Mouse (Mus musculus): Measurements from ENCODE around the gene Alpk1.
"Not testable (repeated sequence)": the region's sequence is repeated elsewhere in the genome, so short reads cannot be mapped to it uniquely, and the experiment has no call there.

Alpk1 gene

DNA sequence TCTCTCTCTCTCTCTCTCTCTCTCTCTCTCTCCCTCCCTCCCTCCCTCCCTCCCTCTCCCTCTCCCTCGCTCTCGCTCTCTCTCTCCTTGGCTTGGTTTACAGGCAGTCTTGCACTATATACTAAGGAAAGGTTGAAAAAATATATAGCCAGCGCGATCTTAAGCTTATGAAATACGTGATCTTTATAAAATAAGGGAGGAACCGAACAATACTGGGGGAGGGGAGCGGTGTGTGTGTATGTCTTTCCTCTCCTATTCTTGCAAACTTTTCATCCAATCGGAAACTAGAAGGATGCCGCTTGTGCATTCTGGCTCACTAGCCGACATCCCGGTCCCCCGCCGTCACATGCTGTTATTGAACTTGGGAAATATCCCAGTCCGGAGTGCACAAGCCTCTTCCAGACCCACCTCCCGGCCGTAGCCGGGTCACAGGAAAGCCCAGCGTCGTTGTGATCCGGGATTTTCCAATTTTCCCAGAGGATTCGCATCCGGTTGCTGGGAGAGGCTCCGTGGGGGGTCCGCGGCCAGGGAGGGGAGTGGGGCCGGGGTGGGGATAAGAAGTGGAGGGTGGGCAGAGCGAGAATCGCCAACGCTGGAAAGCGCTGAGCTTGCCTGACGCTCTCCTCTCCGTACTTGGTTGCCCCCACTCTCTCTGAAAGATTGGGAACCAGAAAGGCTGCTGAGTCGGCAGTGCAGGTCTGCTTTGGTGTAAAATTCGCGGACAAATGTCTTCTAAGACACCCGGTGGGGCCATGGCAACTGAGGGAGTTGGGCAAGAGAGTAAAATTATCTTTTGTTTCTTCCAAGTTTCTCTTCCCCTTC is 10.1 kb upstream of the Alpk1 start:
- DNase-seq (ENCODE audit: low spot score): peak; percentile 44

GRCm38 (mm10) chr3:127789500-127790191 is 9.3 kb upstream of the Alpk1 start, which contains the start of gene Tifa:
Tifa (plus strand) TSS chr3:127789805.
- DNase-seq (ENCODE audit: low spot score): peak; percentile 60

- DNase-seq (ENCODE audit: low spot score): no peak
Measured at GRCm38 (mm10) chr3:127788919-127789318, 8.6 kb upstream of the Alpk1 start.

DNA sequence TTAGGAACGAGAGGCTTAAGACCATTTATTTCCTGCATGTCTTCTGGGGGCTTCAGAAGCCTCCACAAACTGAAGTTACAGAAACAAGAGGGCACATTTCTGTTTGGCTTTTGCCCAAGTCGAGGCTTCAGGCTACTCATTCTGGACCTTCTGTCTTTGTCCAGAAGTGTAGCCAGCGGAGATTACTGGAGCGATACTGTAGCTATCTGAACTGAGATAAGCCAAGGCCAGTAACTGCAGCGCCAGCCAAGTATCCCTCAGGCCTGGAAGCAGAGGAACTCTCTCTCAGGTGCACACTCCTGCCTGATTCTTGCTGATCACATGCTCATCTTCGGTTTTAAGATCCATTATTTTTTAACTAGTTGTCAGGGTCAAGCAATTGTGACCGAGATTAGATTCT is 7.7 kb upstream of the Alpk1 start:
- no peak for DNase-seq (ENCODE audit: low spot score)

- no peak for DNase-seq (ENCODE audit: low spot score)
Measured at GRCm38 (mm10) chr3:127787032-127787431, 6.7 kb upstream of the Alpk1 start.

DNA sequence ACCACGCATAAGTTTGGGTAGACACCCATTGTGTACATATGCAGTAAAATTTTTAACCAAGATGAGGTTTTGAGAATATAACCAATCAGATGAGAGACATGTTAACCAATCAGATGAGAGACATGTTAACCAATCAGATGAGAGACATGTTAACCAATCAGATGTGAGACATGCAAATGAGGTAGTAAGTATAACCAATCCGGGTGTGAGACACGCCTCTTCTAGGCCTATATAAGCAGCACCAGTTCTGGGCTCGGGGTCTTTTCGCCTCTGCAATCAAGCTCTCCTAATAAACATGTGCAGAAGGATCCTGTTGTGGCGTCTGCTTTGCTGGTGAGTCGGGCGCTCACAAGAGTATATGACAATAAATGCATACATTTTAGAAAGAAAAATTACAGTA is 3.4 kb upstream of the Alpk1 start:
- not testable (repeated sequence) for DNase-seq (ENCODE audit: low spot score)

DNA sequence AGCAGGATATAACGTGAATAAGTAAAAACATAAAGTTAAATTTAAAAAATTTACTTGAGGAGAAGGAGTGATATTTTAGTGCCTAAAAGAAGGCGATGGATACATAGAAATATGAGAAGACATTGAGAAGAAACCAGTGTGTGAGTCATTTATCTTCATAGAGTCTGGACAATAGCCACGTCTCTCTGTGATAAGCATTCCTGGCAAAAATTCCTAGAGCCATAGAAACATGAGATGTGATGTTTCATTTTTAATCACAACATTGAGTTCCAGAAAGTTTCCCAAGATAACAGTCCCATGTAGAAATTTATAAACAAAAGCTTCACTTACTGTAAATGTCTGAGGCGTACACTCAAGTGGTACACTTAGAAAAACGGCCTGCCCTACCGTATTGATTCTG is 2.6 kb upstream of the Alpk1 start:
- no peak for DNase-seq (ENCODE audit: low spot score)

DNA sequence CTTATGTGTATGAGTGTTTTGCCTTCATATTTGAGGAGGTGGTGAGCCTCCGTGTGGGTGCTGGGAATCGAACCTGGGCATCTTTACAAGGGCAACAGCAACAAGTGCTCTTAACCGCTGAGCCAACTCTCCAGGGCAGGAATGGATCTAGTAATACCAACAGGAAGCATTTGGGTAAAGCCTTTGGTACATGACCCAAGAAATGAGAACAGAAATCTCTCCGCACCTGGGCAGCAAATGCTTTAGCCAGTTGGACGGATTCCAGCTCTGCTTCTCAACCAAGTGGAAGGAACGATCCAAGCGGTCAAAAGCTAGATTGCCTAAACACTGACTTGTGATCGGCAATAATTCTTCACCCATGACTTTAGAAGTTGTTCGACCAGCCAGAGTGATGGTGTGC is 594 bp upstream of the Alpk1 start:
- DNase-seq (ENCODE audit: low spot score): no peak

GRCm38 (mm10) chr3:127769146-127769545 is 11.2 kb downstream of the Alpk1 start:
- DNase-seq (ENCODE audit: low spot score): no peak

- DNase-seq (ENCODE audit: low spot score): no peak
Measured at GRCm38 (mm10) chr3:127765971-127766370, 14.4 kb downstream of the Alpk1 start.

DNA sequence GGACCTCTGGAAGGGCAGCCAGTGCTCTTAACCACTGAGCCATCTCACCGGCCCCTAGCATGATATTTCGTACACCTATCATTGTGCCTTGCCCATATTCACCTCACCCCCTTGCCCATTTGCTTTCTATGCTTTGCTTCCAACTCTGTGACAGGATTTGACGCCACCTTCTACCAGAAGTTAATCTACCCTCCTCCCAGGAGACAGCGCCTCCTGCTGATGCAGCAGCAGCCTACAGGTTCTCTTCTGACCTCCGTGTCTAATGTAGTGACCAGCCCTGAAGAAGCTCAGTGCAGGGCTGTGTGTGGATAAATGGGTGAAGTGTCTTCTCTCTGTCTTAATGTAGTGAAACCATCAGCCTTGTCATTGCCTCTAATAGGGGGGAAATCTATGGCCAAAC is 15.8 kb downstream of the Alpk1 start:
- no peak for DNase-seq (ENCODE audit: low spot score)

- DNase-seq (ENCODE audit: low spot score): peak; percentile 43
Measured at GRCm38 (mm10) chr3:127763076-127763612, 17.2 kb downstream of the Alpk1 start.

GRCm38 (mm10) chr3:127762403-127762802 is 17.9 kb downstream of the Alpk1 start:
- no peak for DNase-seq (ENCODE audit: low spot score)

GRCm38 (mm10) chr3:127759212-127759611 is 21.1 kb downstream of the Alpk1 start:
- DNase-seq (ENCODE audit: low spot score): no peak

- no peak for DNase-seq (ENCODE audit: low spot score)
Measured at GRCm38 (mm10) chr3:127758806-127759205, 21.5 kb downstream of the Alpk1 start.

GRCm38 (mm10) chr3:127757886-127758301 is 22.4 kb downstream of the Alpk1 start:
- DNase-seq (ENCODE audit: low spot score): no peak

- no peak for DNase-seq (ENCODE audit: low spot score)
Measured at GRCm38 (mm10) chr3:127756458-127756857, 23.9 kb downstream of the Alpk1 start.

- DNase-seq (ENCODE audit: low spot score): no peak
Measured at GRCm38 (mm10) chr3:127749981-127750562, 30.3 kb downstream of the Alpk1 start.

DNA sequence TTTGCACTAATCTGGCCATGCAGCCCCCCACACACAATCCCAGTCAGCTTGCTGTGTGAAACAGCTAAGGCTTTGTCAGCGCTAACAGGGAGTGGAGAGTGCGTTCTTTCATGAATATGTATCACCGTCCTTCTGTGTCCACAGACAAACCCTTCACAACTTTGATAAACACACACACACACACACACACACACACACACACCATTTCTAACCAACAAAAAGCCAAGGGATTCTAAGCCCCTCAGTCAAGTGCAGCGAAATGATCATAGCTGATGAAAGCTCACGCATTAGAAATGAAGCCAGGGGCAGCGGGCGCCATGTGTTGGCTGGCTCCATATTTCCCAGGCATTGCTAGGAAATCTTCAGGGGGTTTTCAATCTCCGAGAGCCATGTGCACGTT is 31.1 kb downstream of the Alpk1 start:
- DNase-seq (ENCODE audit: low spot score): no peak

- DNase-seq (ENCODE audit: low spot score): no peak
Measured at GRCm38 (mm10) chr3:127748644-127749043, 31.7 kb downstream of the Alpk1 start.

- DNase-seq (ENCODE audit: low spot score): no peak
Measured at GRCm38 (mm10) chr3:127745911-127746640, 34.3 kb downstream of the Alpk1 start.

- DNase-seq (ENCODE audit: low spot score): no peak
Measured at GRCm38 (mm10) chr3:127745504-127745903, 34.8 kb downstream of the Alpk1 start.
